Mouse (Mus musculus) lung, postnatal 0 days (tissue): ENCODE results near the gene Mip.

ENCODE experiments used
- CTCF ChIP-seq: IDR thresholded peaks from 2 replicates; pipeline ENCODE4 v1.5.1; 2016; ENCODE audit warnings: antibody characterized with exemption, mild to moderate bottlenecking
- EP300 ChIP-seq: IDR thresholded peaks from 2 replicates; pipeline ENCODE4 v1.6.1; 2016; ENCODE audit warnings: antibody characterized with exemption, mild to moderate bottlenecking, control low read depth

GRCm38 (mm10) chr10:128253677-128254255 lies 28.1 kb downstream of the Mip start, which contains the start of gene Apon:
- TF ChIP-seq CTCF (no peak), EP300 (no peak)
